Mouse (Mus musculus) G1E-ER4 (cell line): ENCODE measurements around the gene Pcsk4. TPM values are rescaled to one million over a fixed set of nuclear protein-coding genes. Genes with fewer than 3 reads are reported as not detected.

ENCODE experiments used
- GATA1 ChIP-seq: IDR thresholded peaks from one replicate; pipeline ENCODE4 v1.8.0; 2012; ENCODE audit warnings: low read length, inconsistent platforms
- polyA plus RNA-seq: library from polyadenylated mRNA; stranded (reverse); fragments of >175 nt; gene quantifications from 2 replicates; pipeline ENCODE4 v1.2.3, GENCODE M21; 2012

Pcsk4 gene
- polyA plus RNA-seq, 1 experiment = 4.3 TPM

GRCm38 (mm10) chr10:80336263-80336662 lies 7.0 kb upstream of the Pcsk4 start:
- no peak for TF ChIP-seq GATA1

GRCm38 (mm10) chr10:80332525-80332989 lies 3.3 kb upstream of the Pcsk4 start:
- no peak for TF ChIP-seq GATA1

- TF ChIP-seq GATA1 = no peak
Measured at GRCm38 (mm10) chr10:80331636-80332524, 2.6 kb upstream of the Pcsk4 start.

GRCm38 (mm10) chr10:80330888-80331287 lies 1.6 kb upstream of the Pcsk4 start:
- TF ChIP-seq GATA1 = no peak

DNA sequence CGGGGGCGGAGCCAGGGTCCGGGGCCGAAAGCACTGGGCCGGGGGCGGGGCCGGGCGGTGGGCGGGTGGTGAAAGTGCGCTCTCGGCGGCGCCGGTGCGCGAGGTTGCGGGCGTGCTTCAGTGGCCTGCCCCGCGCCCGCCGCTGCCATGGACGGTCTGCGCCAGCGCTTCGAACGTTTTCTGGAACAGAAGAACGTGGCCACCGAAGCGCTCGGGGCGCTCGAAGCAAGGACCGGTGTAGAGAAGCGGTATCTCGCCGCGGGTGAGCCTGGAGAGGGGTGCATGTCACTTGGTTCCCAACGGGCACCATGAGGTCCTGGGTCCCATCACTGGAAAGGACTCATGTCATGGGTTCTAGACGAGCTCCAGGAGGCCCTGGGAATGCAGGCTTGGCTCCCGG lies 786 bp upstream of the Pcsk4 start:
- no peak for TF ChIP-seq GATA1

GRCm38 (mm10) chr10:80325045-80325444 lies 4.3 kb downstream of the Pcsk4 start:
- TF ChIP-seq GATA1 = no peak

DNA sequence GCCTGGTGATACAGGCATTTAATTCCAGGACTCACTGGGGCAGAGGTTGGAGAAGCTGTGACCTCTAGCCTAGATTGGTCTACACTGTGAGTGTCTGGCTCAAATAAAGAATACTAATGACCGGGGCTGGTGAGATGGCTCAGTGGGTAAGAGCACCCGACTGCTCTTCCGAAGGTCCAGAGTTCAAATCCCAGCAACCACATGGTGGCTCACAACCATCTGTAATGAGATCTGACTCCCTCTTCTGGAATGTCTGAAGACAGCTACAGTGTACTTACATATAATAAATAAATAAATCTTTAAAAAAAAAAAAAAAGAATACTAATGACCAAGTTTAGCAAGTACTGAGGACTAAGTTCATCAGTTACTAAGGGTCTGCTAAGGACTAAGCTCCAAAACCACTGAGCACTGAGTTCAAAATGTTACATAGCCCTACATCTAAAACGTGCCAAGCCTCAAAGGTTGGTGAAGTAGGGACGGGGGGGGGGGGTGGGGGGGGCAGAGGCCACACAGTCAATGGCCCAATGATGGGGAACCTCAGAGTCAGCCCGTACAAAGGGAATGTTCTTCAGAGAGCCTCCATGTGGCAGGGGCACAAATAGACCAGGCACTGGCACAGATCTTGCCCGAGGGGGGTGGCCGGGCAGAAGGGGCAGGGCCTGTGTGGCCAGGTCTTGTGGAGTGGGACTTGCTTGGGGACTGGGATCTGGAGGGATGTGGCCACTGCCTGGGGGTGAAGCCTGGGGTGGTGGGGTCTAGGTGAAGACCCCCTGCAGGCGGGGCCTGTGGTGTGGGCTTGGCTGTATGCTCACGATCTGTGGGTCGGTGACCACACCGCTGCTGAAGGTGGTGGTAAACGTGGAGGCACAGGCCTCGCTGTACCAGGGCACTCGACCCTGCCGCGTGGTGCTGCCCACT lies 4.9 kb downstream of the Pcsk4 start:
- no peak for TF ChIP-seq GATA1

DNA sequence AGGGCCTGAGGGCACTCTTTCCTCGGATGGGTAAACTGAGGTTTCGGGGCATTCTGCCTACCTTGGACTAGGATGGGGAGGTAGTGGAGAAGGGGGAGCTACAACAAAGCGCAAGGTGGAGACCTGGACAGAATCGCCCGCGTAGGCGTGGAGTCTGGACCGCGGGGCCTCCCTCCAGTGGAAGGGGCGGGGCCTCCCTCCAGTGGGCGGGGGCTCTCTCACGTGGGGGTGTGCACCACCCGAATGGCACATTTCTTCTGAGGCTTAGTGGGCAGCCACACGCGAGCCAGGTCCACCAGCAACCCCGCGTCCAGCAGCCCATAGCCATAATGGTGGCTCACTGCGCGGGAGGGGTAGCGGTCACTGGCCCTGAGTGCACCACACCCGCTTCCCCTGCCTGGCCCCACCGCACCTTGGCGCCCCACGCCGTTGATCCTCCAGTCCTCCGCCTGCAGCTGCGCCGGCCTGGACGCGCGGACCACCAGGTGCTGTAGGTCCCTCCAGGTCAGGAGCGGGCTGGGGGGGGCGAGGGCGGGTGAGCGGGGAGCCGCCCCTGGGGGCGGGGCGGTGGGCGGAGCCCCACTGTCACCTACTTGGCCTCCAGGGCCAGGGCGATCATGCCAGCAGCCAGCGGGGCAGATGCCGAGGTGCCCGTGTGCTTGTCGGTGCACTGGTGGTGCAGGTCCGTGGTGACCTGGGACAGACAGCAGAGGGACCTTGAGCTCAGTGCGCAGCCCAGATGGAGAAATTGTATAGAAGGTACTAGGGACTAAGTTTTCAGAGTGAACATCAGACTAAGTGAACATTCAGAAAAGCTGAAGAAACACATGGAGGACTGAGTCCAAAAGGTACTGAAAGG lies 5.8 kb downstream of the Pcsk4 start:
- TF ChIP-seq GATA1 = no peak

GRCm38 (mm10) chr10:80322811-80323211 lies 6.5 kb downstream of the Pcsk4 start:
- no peak for TF ChIP-seq GATA1

GRCm38 (mm10) chr10:80321670-80322581 lies 7.4 kb downstream of the Pcsk4 start:
- TF ChIP-seq GATA1 = no peak

- no peak for TF ChIP-seq GATA1
Measured at GRCm38 (mm10) chr10:80321014-80321669, 8.2 kb downstream of the Pcsk4 start.

GRCm38 (mm10) chr10:80320340-80320760 lies 8.9 kb downstream of the Pcsk4 start, which contains the start of gene 2310011J03Rik:
Gene 2310011J03Rik (minus strand): TSS chr10:80320537.
- TF ChIP-seq GATA1 = no peak

- no peak for TF ChIP-seq GATA1
Measured at GRCm38 (mm10) chr10:80317011-80317410, 12.3 kb downstream of the Pcsk4 start.
